Mouse (Mus musculus) c-Kit-positive CD71-positive TER-119-negative erythroid progenitor cells, embryonic 14.5 days (primary cell): Measurements from ENCODE around the gene Gm47791.

Experiments
- DNase-seq: peaks from one replicate; pipeline ENCODE4 v3.0.0-alpha.2; 2013; ENCODE audit warnings: low read depth

Gene Gm47791

GRCm38 (mm10) chr1:82785546-82785945 lies 14.5 kb upstream of the Gm47791 start:
- DNase-seq = no peak

GRCm38 (mm10) chr1:82783559-82783958 lies 12.5 kb upstream of the Gm47791 start:
- DNase-seq = no peak

GRCm38 (mm10) chr1:82779388-82779966 lies 8.4 kb upstream of the Gm47791 start:
- DNase-seq = no peak

- DNase-seq = no peak
Observed at GRCm38 (mm10) chr1:82775293-82775692, 4.2 kb upstream of the Gm47791 start.

GRCm38 (mm10) chr1:82773208-82773607 lies 2.2 kb upstream of the Gm47791 start:
- no peak for DNase-seq

- DNase-seq = no peak
Observed at GRCm38 (mm10) chr1:82772428-82772827, 1.4 kb upstream of the Gm47791 start.

- no peak for DNase-seq
Observed at GRCm38 (mm10) chr1:82768269-82768668, 2.8 kb downstream of the Gm47791 start, which contains the start of gene Tm4sf20. TSS of gene Tm4sf20 (minus strand) at chr1:82768461.

GRCm38 (mm10) chr1:82766641-82767040 lies 4.4 kb downstream of the Gm47791 start:
- DNase-seq = no peak

- no peak for DNase-seq
Observed at GRCm38 (mm10) chr1:82766227-82766626, 4.8 kb downstream of the Gm47791 start.

GRCm38 (mm10) chr1:82762274-82762673 lies 8.8 kb downstream of the Gm47791 start:
- DNase-seq = no peak

- DNase-seq = no peak
Observed at GRCm38 (mm10) chr1:82761454-82762169, 9.4 kb downstream of the Gm47791 start.

- DNase-seq = peak; percentile 29
Observed at GRCm38 (mm10) chr1:82759520-82759919, 11.5 kb downstream of the Gm47791 start.

- peak; percentile 48 for DNase-seq
Observed at GRCm38 (mm10) chr1:82747714-82748452, 23.2 kb downstream of the Gm47791 start.

GRCm38 (mm10) chr1:82746408-82746807 lies 24.6 kb downstream of the Gm47791 start:
- no peak for DNase-seq

- no peak for DNase-seq
Observed at GRCm38 (mm10) chr1:82743962-82744361, 27.1 kb downstream of the Gm47791 start.

GRCm38 (mm10) chr1:82741539-82741938 lies 29.5 kb downstream of the Gm47791 start:
- no peak for DNase-seq

- DNase-seq = no peak
Observed at GRCm38 (mm10) chr1:82738066-82738465, 33.0 kb downstream of the Gm47791 start.

GRCm38 (mm10) chr1:82733357-82733756 lies 37.7 kb downstream of the Gm47791 start:
- DNase-seq = no peak

GRCm38 (mm10) chr1:82726482-82726881 lies 44.6 kb downstream of the Gm47791 start:
- DNase-seq = no peak

- DNase-seq = peak; percentile 64
Observed at GRCm38 (mm10) chr1:82725875-82726185, 45.2 kb downstream of the Gm47791 start.

GRCm38 (mm10) chr1:82725026-82725874 lies 45.8 kb downstream of the Gm47791 start:
- DNase-seq = peak; percentile 63

GRCm38 (mm10) chr1:82724339-82725025 lies 46.6 kb downstream of the Gm47791 start, which contains the start of gene Mff:
TSS of gene Mff (plus strand) at chr1:82724890.
- peak; percentile 91 for DNase-seq
